ENCODE assay signal across 21 mouse cellular contexts in the genomic region with DNA sequence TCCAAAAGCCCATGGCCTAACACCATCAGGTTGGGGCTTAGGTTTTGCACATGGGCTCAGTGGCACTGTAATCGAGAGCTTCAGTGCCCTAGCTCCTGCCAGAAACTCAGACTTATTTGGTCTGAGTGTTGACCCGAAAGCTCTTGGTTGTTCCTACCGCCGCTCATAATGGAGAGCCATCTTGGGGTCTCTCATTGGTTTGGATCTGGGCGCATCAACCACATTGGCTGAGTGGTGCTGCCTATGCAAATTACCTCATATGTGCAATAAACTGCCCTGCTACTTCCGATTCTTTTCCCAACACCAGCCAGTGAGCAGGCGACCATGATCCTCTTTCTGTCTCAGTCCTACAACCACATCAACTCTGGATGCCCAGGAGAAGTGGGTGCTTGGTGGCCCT. TPM values are rescaled to one million over a fixed set of nuclear protein-coding genes. Genes with fewer than 3 reads are reported as not detected.
DNase-seq lines count a peak whose midpoint lies in the region; ATAC-seq and TF ChIP-seq lines count a peak whose summit lies in the region.
"Had no signal": no experiment of that assay in that cellular context is flagged by ENCODE, and none has a peak within 500 bp of the region (broad histone marks: within the 10 kb centered on the region; RNA-seq: fewer than 3 reads in every experiment).

No protein-coding gene starts in this region.

- TF ChIP-seq CTCF in hindbrain, postnatal 0 days (IDR thresholded peaks at IDR 0.05; ENCODE audit: low read depth) = no peak
- TF ChIP-seq CTCF in layer of hippocampus, adult 2 months (conservative IDR thresholded peaks at IDR 0.05) = no peak

- no peaks in the 10 kb centered on the region for H3K27me3 ChIP-seq in hindbrain, embryonic 15.5 days
- H3K27me3 ChIP-seq in hindbrain, postnatal 0 days (ENCODE audit: insufficient read depth, low read length) = no peaks in the 10 kb centered on the region
- peaks cover 3% of the 10 kb centered on the region; the same call in 1 of the 2 replicates for H3K27me3 ChIP-seq in neural tube, embryonic 15.5 days (replicated peaks)

- no peak overlapping the region for H3K4me3 ChIP-seq in hindbrain, embryonic 15.5 days
- no peak overlapping the region for H3K4me3 ChIP-seq in hindbrain, postnatal 0 days (ENCODE audit: low read length)
- no peak overlapping the region for H3K4me3 ChIP-seq in neural tube, embryonic 15.5 days (replicated peaks)
- no peak overlapping the region for H3K4me3 ChIP-seq in layer of hippocampus, adult 2 months
- H3K4me3 ChIP-seq: embryonic facial prominence, embryonic 13.5 days; forebrain, embryonic 12.5 days; heart, adult 2 months; heart, embryonic 15.5 days had no signal

- peaks cover 14% of the 10 kb centered on the region for H3K4me1 ChIP-seq in hindbrain, embryonic 15.5 days (replicated peaks)
- H3K4me1 ChIP-seq in hindbrain, postnatal 0 days (ENCODE audit: insufficient read depth, low read length) = no peaks in the 10 kb centered on the region
- peaks cover 12% of the 10 kb centered on the region for H3K4me1 ChIP-seq in neural tube, embryonic 15.5 days

- H3K9me3 ChIP-seq in hindbrain, embryonic 15.5 days = no peaks in the 10 kb centered on the region
- H3K9me3 ChIP-seq in hindbrain, postnatal 0 days (ENCODE audit: low read length) = no peaks in the 10 kb centered on the region
- no peaks in the 10 kb centered on the region for H3K9me3 ChIP-seq in neural tube, embryonic 15.5 days (replicated peaks)
- H3K9me3 ChIP-seq: embryonic facial prominence, embryonic 13.5 days; forebrain, embryonic 12.5 days; heart, embryonic 15.5 days had no signal

- WGBS in hindbrain, embryonic 15.5 days = 94% methylated on average over 7 of the region's 7 CpGs
- WGBS in hindbrain, postnatal 0 days = 89% methylated on average over 7 of the region's 7 CpGs
- 89% methylated on average over 7 of the region's 7 CpGs for WGBS in neural tube, embryonic 15.5 days

- 0 out of 2 replicates have a peak overlapping the region, but pooled peaks have one; percentile 3 for H3K27ac ChIP-seq in hindbrain, embryonic 15.5 days (replicated peaks)
- H3K27ac ChIP-seq in hindbrain, postnatal 0 days = no peak overlapping the region
- 0 out of 2 replicates have a peak overlapping the region, but pooled peaks have one; percentile 28 for H3K27ac ChIP-seq in neural tube, embryonic 15.5 days (replicated peaks)
- no peak overlapping the region for H3K27ac ChIP-seq in layer of hippocampus, adult 2 months
- H3K27ac ChIP-seq: embryonic facial prominence, embryonic 13.5 days; forebrain, embryonic 12.5 days; heart, adult 2 months; heart, embryonic 15.5 days had no signal

- DNase-seq in hindbrain, postnatal 0 days (ENCODE audit: low spot score) = no peak
- no peak for DNase-seq in neural tube, embryonic 10.5 days (ENCODE audit: extremely low spot score, low spot score)
- DNase-seq in R1 (ENCODE audit: low read depth, low spot score) = peak; percentile 78
- no peak for DNase-seq in layer of hippocampus, adult 2 months (ENCODE audit: low spot score in 2 of 2)
- no peak for DNase-seq in left cerebral cortex, adult 8-10 months (ENCODE audit: low spot score in 2 of 2)
- DNase-seq: adrenal gland, adult 8-10 months; adrenal gland, postnatal 36 days; cerebellum, adult 2 months; cerebellum, postnatal 25 days; gastrocnemius, postnatal 14 days; heart, adult 2 months had no signal

- H3K4me2 ChIP-seq in hindbrain, embryonic 15.5 days = no peak overlapping the region
- H3K4me2 ChIP-seq in hindbrain, postnatal 0 days (ENCODE audit: low read depth, low read length) = no peak overlapping the region
- H3K4me2 ChIP-seq in neural tube, embryonic 15.5 days = no peak overlapping the region
- H3K4me2 ChIP-seq: embryonic facial prominence, embryonic 13.5 days; forebrain, embryonic 12.5 days; heart, embryonic 11.5 days; heart, embryonic 15.5 days had no signal

- no peak for ATAC-seq in hindbrain, embryonic 15.5 days (ENCODE audit: low FRiP score, low read depth)
- no peak for ATAC-seq in hindbrain, postnatal 0 days
- no peak for ATAC-seq in neural tube, embryonic 15.5 days (ENCODE audit: low FRiP score)
- ATAC-seq: forebrain, embryonic 16.5 days; intestine, embryonic 16.5 days; Patski had no signal

- no peaks in the 10 kb centered on the region for H3K36me3 ChIP-seq in hindbrain, embryonic 15.5 days
- H3K36me3 ChIP-seq in hindbrain, postnatal 0 days (ENCODE audit: insufficient read depth, low read length) = no peaks in the 10 kb centered on the region
- no peaks in the 10 kb centered on the region for H3K36me3 ChIP-seq in neural tube, embryonic 15.5 days
- H3K36me3 ChIP-seq: embryonic facial prominence, embryonic 13.5 days; forebrain, embryonic 12.5 days; heart, embryonic 15.5 days had no signal

- no peak overlapping the region for H3K9ac ChIP-seq in hindbrain, embryonic 15.5 days
- no peak overlapping the region for H3K9ac ChIP-seq in hindbrain, postnatal 0 days (replicated peaks; ENCODE audit: low read length)
- no peak overlapping the region for H3K9ac ChIP-seq in neural tube, embryonic 15.5 days (replicated peaks)
- H3K9ac ChIP-seq: embryonic facial prominence, embryonic 13.5 days; forebrain, embryonic 12.5 days; heart, embryonic 15.5 days had no signal

RNA-seq across cellular contexts. Expression of gene Slc4a3, which starts 47.9 kb away (rescaled TPM):
- 72.4 and 77.2 TPM in 2 replicates for polyA plus RNA-seq in hindbrain, embryonic 15.5 days (2015; fragmentation: Nextera tagmentation; extraction: Ambion mirVana)
- 191 and 194 TPM in 2 replicates for total RNA-seq in hindbrain, postnatal 0 days (2014; rRNA removed)
- 90.0 and 96.4 TPM in 2 replicates for polyA plus RNA-seq in hindbrain, postnatal 0 days (2015; fragmentation: Nextera tagmentation; extraction: Ambion mirVana)
- 62.7 and 75.1 TPM in 2 replicates for polyA plus RNA-seq in neural tube, embryonic 15.5 days (2015; fragmentation: Nextera tagmentation; extraction: Ambion mirVana)
- 100 to 1,000 TPM; 106 to 110 TPM for total RNA-seq in layer of hippocampus, adult 2 months (2021)
- total RNA-seq in left cerebral cortex, adult 8-10 months (2022) = 100 to 1,000 TPM; 166 to 199 (median 181) TPM
- total RNA-seq: MEL had no signal

Comparison
In these comparisons a context has a peak if more than half of its experiments do, and no peak if none do; other contexts are left out.
1. H3K27ac ChIP-seq: peak in hindbrain, embryonic 15.5 days (single experiment) and neural tube, embryonic 15.5 days (single experiment); none in hindbrain, postnatal 0 days (single experiment) and layer of hippocampus, adult 2 months (single experiment).